Mouse (Mus musculus) gastrocnemius, adult 2 months (tissue): Measurements from ENCODE around the gene Slc1a1. TPM values are rescaled to one million over a fixed set of nuclear protein-coding genes. Genes with fewer than 3 reads are reported as not detected.

ENCODE experiments used
- DNase-seq: peaks from one replicate; pipeline ENCODE4 v3.0.0; 2022
- H3K27ac ChIP-seq: fragments of 200-600 bp; 2 replicates; pipeline ENCODE4 v1.8.1; 2022; ENCODE audit warnings: mild to moderate bottlenecking
- H3K4me3 ChIP-seq: fragments of 200-600 bp; 2 replicates; pipeline ENCODE4 v1.8.1; 2022; ENCODE audit warnings: mild to moderate bottlenecking, moderate library complexity
- CTCF ChIP-seq: fragments of 200-600 bp; IDR thresholded peaks from 2 replicates; pipeline ENCODE4 v1.8.1; 2022; ENCODE audit warnings: antibody characterized with exemption, mild to moderate bottlenecking, moderate library complexity
- intact Hi-C: fragments of 180-260 bp; cut with DNase I; formaldehyde crosslinking; loops from one replicate; pipeline ENCODE4 v1.15.1; 2025
- total RNA-seq, 2 experiments: library from RNA; stranded (reverse); gene quantifications; 2 replicates each; pipeline ENCODE4 v1.2.3; 2021

Slc1a1 gene
- total RNA-seq, 2 experiments from 2014 or later = 1.3 to 4.2 TPM

GRCm38 (mm10) chr19:28908186-28908585 lies 73.3 kb downstream of the Slc1a1 start:
- Histone ChIP-seq H3K27ac (no peak overlapping the region), H3K4me3 (no peak overlapping the region)
- no peak for TF ChIP-seq CTCF
- intact Hi-C loops = no loop called here
- no peak for DNase-seq

- no peak overlapping the region for H3K27ac ChIP-seq
- no peak overlapping the region for H3K4me3 ChIP-seq
- intact Hi-C loops = no loop called here
- DNase-seq = no peak
- no peak for TF ChIP-seq CTCF
Observed at GRCm38 (mm10) chr19:28908693-28909092, 73.8 kb downstream of the Slc1a1 start.

- H3K27ac ChIP-seq = no peak overlapping the region
- DNase-seq = no peak
- intact Hi-C loops = no loop called here
- TF ChIP-seq CTCF = no peak
- no peak overlapping the region for H3K4me3 ChIP-seq
Observed at GRCm38 (mm10) chr19:28914598-28914997, 79.7 kb downstream of the Slc1a1 start.

GRCm38 (mm10) chr19:28915602-28916250 lies 80.9 kb downstream of the Slc1a1 start:
- no peak for DNase-seq
- H3K27ac ChIP-seq = peak overlapping the region; percentile 55
- no peak for TF ChIP-seq CTCF
- H3K4me3 ChIP-seq = no peak overlapping the region
- intact Hi-C loops = no loop called here

- DNase-seq = no peak
- no peak for TF ChIP-seq CTCF
- H3K4me3 ChIP-seq = no peak overlapping the region
- peak overlapping the region; percentile 55 for H3K27ac ChIP-seq
- intact Hi-C loops = no loop called here
Observed at GRCm38 (mm10) chr19:28916492-28916891, 81.6 kb downstream of the Slc1a1 start.

- no peak for TF ChIP-seq CTCF
- peak overlapping the region; percentile 52; the same call in 1 of the 2 replicates for H3K27ac ChIP-seq
- no peak overlapping the region for H3K4me3 ChIP-seq
- intact Hi-C loops = no loop called here
- DNase-seq = no peak
Observed at GRCm38 (mm10) chr19:28917839-28918238, 83.0 kb downstream of the Slc1a1 start.

GRCm38 (mm10) chr19:28926366-28926765 lies 91.5 kb downstream of the Slc1a1 start:
- Histone ChIP-seq H3K27ac (no peak overlapping the region), H3K4me3 (no peak overlapping the region)
- no peak for TF ChIP-seq CTCF
- no peak for DNase-seq
- intact Hi-C loops = no loop called here

- no peak for TF ChIP-seq CTCF
- no peak for DNase-seq
- Histone ChIP-seq H3K27ac (no peak overlapping the region), H3K4me3 (no peak overlapping the region)
- intact Hi-C loops = no loop called here
Observed at GRCm38 (mm10) chr19:28927396-28927795, 92.5 kb downstream of the Slc1a1 start.

- TF ChIP-seq CTCF = no peak
- intact Hi-C loops = no loop called here
Observed at GRCm38 (mm10) chr19:28929034-28929433, 94.2 kb downstream of the Slc1a1 start.

GRCm38 (mm10) chr19:28934897-28935296 lies 100.0 kb downstream of the Slc1a1 start:
- DNase-seq = no peak
- no peak overlapping the region for H3K27ac ChIP-seq
- intact Hi-C loops = no loop called here
- no peak overlapping the region for H3K4me3 ChIP-seq
- no peak for TF ChIP-seq CTCF

More at GRCm38 (mm10) chr19:28929034-28929433, 94.2 kb downstream of the Slc1a1 start:
- no peak for DNase-seq
- Histone ChIP-seq H3K4me3 (no peak overlapping the region), H3K27ac (no peak overlapping the region)

- no peak overlapping the region for H3K4me3 ChIP-seq
- DNase-seq = no peak
- intact Hi-C loops = no loop called here
- TF ChIP-seq CTCF = no peak
- H3K27ac ChIP-seq = no peak overlapping the region
Observed at GRCm38 (mm10) chr19:28940135-28940874, 105.5 kb downstream of the Slc1a1 start.

- intact Hi-C loops = no loop called here
- TF ChIP-seq CTCF = no peak
- Histone ChIP-seq H3K27ac (no peak overlapping the region), H3K4me3 (no peak overlapping the region)
- DNase-seq = no peak
Observed at GRCm38 (mm10) chr19:28941271-28941670, 106.4 kb downstream of the Slc1a1 start.

- TF ChIP-seq CTCF = no peak
- no peak overlapping the region for H3K27ac ChIP-seq
- intact Hi-C loops = no loop called here
- H3K4me3 ChIP-seq = no peak overlapping the region
- DNase-seq = peak; percentile 22
Observed at GRCm38 (mm10) chr19:28946782-28947181, 111.9 kb downstream of the Slc1a1 start.
